Mouse (Mus musculus): ENCODE results near the gene Hook2. TPM values are rescaled to one million over a fixed set of nuclear protein-coding genes. Genes with fewer than 3 reads are reported as not detected.

Gene Hook2
- 16.8 and 21.5 TPM in 2 replicates for polyA plus RNA-seq (2015; fragmentation: Nextera tagmentation; extraction: Ambion mirVana)

GRCm38 (mm10) chr8:84990349-84990748, at the start of gene Hook2:
TSS of gene Hook2 (plus strand) at chr8:84990603.
- under 1% methylated on average over 28 of the region's 28 CpGs for WGBS
- Histone ChIP-seq H3K27me3 (peaks cover 28% of the 10 kb centered on the region), H3K36me3 (ENCODE audit: poor library complexity, severe bottlenecking) (no peaks in the 10 kb centered on the region), H3K4me3 (peak within 1 kb of the TSS; percentile 57), H3K4me1 (peaks cover 24% of the 10 kb centered on the region), H3K27ac (peak within 1 kb of the TSS; percentile 75), H3K4me2 (peak within 1 kb of the TSS; percentile 89), H3K9ac (peak within 1 kb of the TSS; percentile 75), H3K9me3 (replicated peaks) (no peaks in the 10 kb centered on the region)
- peak; percentile 91 for ATAC-seq

GRCm38 (mm10) chr8:84943699-84944098, 46.7 kb upstream of the Hook2 start:
- Histone ChIP-seq H3K9ac (no peak overlapping the region), H3K27ac (no peak overlapping the region), H3K4me2 (peak overlapping the region; percentile 91; the same call in 1 of the 2 replicates), H3K36me3 (ENCODE audit: poor library complexity, severe bottlenecking) (no peaks in the 10 kb centered on the region), H3K4me3 (peak overlapping the region; percentile 69), H3K27me3 (peaks cover 59% of the 10 kb centered on the region), H3K4me1 (peaks cover 29% of the 10 kb centered on the region), H3K9me3 (replicated peaks) (no peaks in the 10 kb centered on the region)
- WGBS, result 16% methylated on average over 4 of the region's 4 CpGs
- no peak for ATAC-seq

GRCm38 (mm10) chr8:84944478-84945160, 45.8 kb upstream of the Hook2 start:
- H3K4me2 ChIP-seq, result peak overlapping the region; percentile 91
- H3K9ac ChIP-seq, result peak overlapping the region; percentile 76; the same call in 1 of the 2 replicates
- 2% methylated on average over 26 of the region's 26 CpGs for WGBS
- H3K4me3 ChIP-seq, result peak overlapping the region; percentile 69
- H3K27me3 ChIP-seq, result peaks cover 63% of the 10 kb centered on the region
- ATAC-seq, result peak; percentile 41; the same call in 1 of the 2 replicates
- H3K36me3 ChIP-seq (ENCODE audit: poor library complexity, severe bottlenecking), result no peaks in the 10 kb centered on the region
- H3K27ac ChIP-seq, result no peak overlapping the region
- H3K9me3 ChIP-seq (replicated peaks), result no peaks in the 10 kb centered on the region
- H3K4me1 ChIP-seq, result peaks cover 29% of the 10 kb centered on the region

DNA sequence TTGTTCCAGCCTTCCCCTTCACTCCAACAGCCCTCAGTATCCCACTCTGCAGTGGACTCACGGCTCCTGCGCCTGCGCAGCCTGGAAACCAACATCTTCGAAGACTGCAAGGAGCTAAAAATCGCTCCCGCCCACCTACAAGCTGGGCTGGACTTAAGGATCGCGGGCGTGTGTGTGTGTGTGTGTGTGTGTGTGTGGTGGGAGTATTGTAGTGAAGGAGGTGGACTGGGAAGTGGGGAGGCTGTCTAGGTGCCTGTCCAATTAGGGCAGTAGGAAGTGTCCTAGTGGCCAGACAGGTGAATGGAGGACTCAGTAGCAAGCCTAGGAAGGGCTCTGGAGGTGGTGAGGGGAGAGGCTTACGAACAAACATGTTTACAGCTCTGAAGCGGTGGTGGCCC, 45.2 kb upstream of the Hook2 start:
- Histone ChIP-seq H3K36me3 (ENCODE audit: poor library complexity, severe bottlenecking) (no peaks in the 10 kb centered on the region), H3K4me2 (peak overlapping the region; percentile 91), H3K9ac (peak overlapping the region; percentile 76), H3K4me1 (peaks cover 29% of the 10 kb centered on the region), H3K27ac (no peak overlapping the region), H3K4me3 (peak overlapping the region; percentile 69), H3K27me3 (peaks cover 69% of the 10 kb centered on the region), H3K9me3 (replicated peaks) (no peaks in the 10 kb centered on the region)
- peak; percentile 46 for ATAC-seq
- WGBS, result 2% methylated on average over 11 of the region's 11 CpGs

DNA sequence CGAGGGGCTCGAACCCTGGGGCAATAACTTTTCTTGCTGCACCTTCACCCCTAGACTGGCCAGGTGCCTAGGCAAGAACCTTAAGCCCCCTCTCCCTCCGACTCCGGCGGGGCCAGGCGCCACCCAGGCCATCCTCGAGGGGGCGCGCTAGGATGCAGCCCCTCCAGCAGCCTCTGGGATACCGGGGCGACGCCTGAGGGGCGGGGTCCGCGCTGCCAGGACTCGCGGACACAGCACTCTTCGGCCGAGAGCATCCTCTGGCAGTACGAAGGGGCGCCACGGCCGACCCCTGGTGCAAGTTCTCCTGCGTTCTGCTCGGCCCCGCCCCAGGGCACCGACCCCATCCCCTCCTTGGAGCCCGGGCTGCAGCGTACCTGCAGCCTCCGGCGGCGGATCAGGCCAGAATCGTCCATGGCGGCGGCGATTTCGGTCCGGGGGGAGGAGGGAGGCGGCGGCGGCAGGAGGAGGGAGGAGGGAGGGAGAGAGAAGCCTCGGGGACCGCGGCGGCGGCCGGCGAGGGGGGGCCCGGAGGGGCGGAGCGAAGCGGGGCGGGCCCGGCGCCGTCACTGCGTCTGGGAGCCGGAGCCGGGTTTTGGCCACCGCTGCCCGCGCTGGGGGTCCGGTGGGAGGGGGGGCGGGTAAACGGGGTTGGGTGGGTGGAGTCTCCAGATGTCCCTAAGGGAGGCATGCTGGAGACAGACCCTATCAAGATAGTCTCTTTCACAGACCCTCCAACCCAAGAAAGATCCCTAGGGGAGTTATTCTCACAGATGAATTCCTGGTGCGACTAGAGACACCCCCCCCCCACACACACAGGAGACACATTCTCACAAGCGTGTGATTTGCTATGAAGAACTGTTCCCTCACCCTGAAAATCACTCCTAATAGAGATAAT, 44.5 kb upstream of the Hook2 start:
- H3K4me1 ChIP-seq, result peaks cover 29% of the 10 kb centered on the region
- peak; percentile 71 for ATAC-seq
- no peaks in the 10 kb centered on the region for H3K9me3 ChIP-seq (replicated peaks)
- H3K9ac ChIP-seq, result peak overlapping the region; percentile 76
- 0 out of 2 replicates have a peak overlapping the region, but pooled peaks have one; percentile 54 for H3K27ac ChIP-seq
- H3K27me3 ChIP-seq, result peaks cover 76% of the 10 kb centered on the region
- peak overlapping the region; percentile 91 for H3K4me2 ChIP-seq
- H3K36me3 ChIP-seq (ENCODE audit: poor library complexity, severe bottlenecking), result no peaks in the 10 kb centered on the region
- WGBS, result under 1% methylated on average over 51 of the region's 67 CpGs
- H3K4me3 ChIP-seq, result peak overlapping the region; percentile 69

DNA sequence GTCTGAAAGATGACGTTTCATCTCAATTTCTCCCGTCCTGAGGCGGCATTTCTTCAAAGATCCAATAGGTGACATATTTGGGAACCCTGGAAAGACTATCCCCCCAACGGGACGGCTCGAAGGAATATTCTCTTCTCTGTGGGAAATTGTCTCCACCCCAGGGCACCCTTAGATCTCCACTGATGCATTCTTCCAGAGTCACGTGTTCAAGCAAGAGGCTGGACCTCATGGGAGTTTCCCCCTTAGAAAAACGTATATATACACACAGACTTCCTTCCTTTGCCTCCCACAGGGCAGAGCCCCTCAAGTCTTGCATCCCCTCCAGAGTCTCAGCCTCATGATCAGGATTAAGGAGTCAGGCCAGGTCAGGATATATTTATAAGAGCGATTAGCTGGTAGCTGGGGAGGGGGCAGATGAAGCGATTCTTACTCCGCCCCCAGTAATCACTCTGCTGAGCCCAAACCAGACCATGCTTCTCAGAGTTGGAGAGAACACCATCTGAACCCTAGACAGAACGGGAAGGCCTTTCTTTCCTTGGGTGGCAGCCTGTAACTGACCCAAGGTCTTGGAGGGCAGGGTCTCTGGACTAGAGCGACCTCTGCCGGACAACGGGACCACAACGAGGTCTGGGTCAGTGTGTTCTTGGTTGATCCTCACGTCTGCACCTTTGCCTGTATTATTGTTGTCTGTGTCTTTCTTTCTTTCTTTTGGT, 43.7 kb upstream of the Hook2 start, which contains the start of gene Rtbdn:
Gene Rtbdn (plus strand): TSS at position 464 of the 713 bp plus-strand sequence.
- H3K9me3 ChIP-seq (replicated peaks), result no peaks in the 10 kb centered on the region
- peak; percentile 10; the same call in 1 of the 2 replicates for ATAC-seq
- peaks cover 29% of the 10 kb centered on the region for H3K4me1 ChIP-seq
- peak within 1 kb of the TSS; percentile 91 for H3K4me2 ChIP-seq
- 8% methylated on average over 17 of the region's 17 CpGs for WGBS
- 0 out of 2 replicates have a peak within 1 kb of the TSS, but pooled peaks have one; percentile 54 for H3K27ac ChIP-seq
- H3K36me3 ChIP-seq (ENCODE audit: poor library complexity, severe bottlenecking), result no peaks in the 10 kb centered on the region
- peaks cover 82% of the 10 kb centered on the region for H3K27me3 ChIP-seq
- H3K4me3 ChIP-seq, result peak within 1 kb of the TSS; percentile 69
- peak within 1 kb of the TSS; percentile 76 for H3K9ac ChIP-seq

DNA sequence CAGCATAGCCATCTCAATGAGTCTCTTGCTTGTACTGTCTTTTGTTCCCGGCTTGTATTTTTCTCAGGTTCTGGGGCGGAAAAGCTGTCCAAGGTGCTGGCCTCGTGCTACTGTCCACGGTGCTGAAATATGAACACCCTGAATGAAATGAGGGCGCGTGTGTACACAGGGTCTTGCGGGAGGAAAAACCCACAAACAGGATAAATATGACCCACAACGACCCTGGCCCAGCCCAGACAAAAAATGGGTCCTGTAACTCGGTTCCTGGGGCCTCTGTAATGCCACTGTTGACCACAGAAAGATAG, 43.2 kb upstream of the Hook2 start:
- Histone ChIP-seq H3K36me3 (ENCODE audit: poor library complexity, severe bottlenecking) (no peaks in the 10 kb centered on the region), H3K4me1 (peaks cover 29% of the 10 kb centered on the region), H3K4me2 (no peak overlapping the region; the same call in 1 of the 2 replicates), H3K27me3 (peaks cover 84% of the 10 kb centered on the region), H3K9ac (0 out of 2 replicates have a peak overlapping the region, but pooled peaks have one; percentile 17), H3K27ac (no peak overlapping the region), H3K9me3 (replicated peaks) (no peaks in the 10 kb centered on the region), H3K4me3 (no peak overlapping the region)
- 14% methylated on average over 9 of the region's 9 CpGs for WGBS
- no peak for ATAC-seq

DNA sequence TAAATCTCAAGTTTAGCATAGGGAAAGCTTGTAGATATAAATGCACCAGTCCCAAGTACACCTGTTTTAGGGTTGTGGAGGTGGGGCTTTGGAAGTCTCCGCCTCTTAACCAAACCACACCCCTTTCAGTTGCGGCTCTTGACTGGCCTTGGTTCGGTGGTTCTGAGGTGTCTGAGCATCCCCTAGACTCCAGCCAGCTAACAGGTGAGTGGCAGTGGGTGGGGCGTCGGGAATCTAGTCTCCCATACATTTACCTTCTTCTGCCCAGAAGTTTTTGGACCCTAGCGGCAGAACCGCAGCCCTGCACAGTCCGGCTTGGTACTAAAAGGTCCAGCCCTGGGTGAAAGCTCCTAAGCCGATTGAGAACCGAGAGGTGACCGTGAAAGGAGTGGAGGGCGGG, 40.6 kb upstream of the Hook2 start:
- no peak for ATAC-seq
- Histone ChIP-seq H3K4me3 (no peak overlapping the region), H3K27ac (no peak overlapping the region), H3K27me3 (peaks cover 76% of the 10 kb centered on the region), H3K4me2 (no peak overlapping the region), H3K9me3 (replicated peaks) (no peaks in the 10 kb centered on the region), H3K36me3 (ENCODE audit: poor library complexity, severe bottlenecking) (no peaks in the 10 kb centered on the region), H3K4me1 (peaks cover 23% of the 10 kb centered on the region), H3K9ac (no peak overlapping the region)
- WGBS, result 17% methylated on average over 12 of the region's 12 CpGs

DNA sequence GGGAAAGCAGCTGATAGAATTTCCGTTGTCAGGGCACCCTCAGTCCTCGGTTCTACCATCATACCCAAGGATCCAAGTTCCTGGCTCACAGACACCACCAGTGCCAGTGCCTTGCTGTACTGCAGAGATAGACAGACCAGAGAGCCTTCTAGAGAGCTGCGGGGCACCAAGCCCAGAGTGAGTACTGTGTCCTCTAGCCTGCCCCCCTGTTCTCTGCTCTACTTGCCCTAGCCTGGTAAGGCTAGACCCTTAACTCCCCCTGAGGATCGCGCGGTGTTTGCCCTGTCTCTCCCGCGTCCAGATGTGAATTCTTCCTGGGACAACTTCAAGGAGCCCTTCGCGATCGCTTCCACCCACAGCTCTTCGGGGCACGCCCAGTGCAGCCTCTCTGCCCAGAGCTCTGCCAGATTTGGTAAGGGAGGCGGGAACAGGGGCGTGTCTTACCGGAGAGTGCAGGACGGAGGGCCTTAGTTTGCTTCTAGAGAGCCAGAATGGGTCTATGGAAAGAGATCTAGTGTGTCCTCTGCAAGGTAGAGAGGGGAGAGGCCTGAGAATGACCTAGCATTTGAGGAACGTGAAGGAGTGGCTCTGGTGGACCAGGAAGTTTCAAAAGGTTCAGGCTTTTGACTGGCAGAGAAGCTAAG, 37.7 kb upstream of the Hook2 start:
- Histone ChIP-seq H3K27me3 (peaks cover 48% of the 10 kb centered on the region), H3K4me1 (no peaks in the 10 kb centered on the region), H3K9me3 (replicated peaks) (no peaks in the 10 kb centered on the region), H3K36me3 (ENCODE audit: poor library complexity, severe bottlenecking) (peaks cover 16% of the 10 kb centered on the region), H3K27ac (no peak overlapping the region), H3K4me3 (no peak overlapping the region), H3K4me2 (no peak overlapping the region), H3K9ac (no peak overlapping the region)
- 11% methylated on average over 18 of the region's 18 CpGs for WGBS
- 0 out of 2 replicates have a peak, but pooled peaks have one; percentile 38 for ATAC-seq

DNA sequence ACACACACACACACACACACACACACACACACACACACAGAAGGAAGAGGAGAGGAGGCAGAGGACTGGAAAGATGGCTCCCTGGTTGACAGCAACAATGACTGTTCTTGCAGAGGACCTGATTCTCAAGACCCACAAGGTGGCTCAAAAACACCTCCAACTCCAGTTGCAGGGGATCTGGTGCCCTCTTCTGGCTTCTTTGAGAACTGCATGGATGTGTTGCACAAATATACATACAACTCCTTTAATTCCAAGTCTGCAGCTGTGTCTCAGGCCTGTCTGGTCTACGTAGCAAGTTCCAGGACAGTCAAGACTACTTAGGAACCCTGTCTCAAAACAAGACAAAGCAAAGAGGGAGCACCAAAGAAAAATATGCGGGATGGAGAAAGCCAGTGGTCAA, 33.6 kb upstream of the Hook2 start:
- Histone ChIP-seq H3K4me3 (no peak overlapping the region), H3K27me3 (peaks cover 15% of the 10 kb centered on the region), H3K9ac (no peak overlapping the region), H3K4me2 (no peak overlapping the region), H3K36me3 (ENCODE audit: poor library complexity, severe bottlenecking) (peaks cover 46% of the 10 kb centered on the region), H3K4me1 (no peaks in the 10 kb centered on the region), H3K9me3 (replicated peaks) (no peaks in the 10 kb centered on the region), H3K27ac (no peak overlapping the region)
- 35% methylated on average over 2 of the region's 2 CpGs for WGBS
- peak; percentile 43; the same call in 1 of the 2 replicates for ATAC-seq

- H3K9ac ChIP-seq, result no peak overlapping the region
- H3K4me1 ChIP-seq, result peaks cover 2% of the 10 kb centered on the region
- H3K27ac ChIP-seq, result no peak overlapping the region
- H3K27me3 ChIP-seq, result no peaks in the 10 kb centered on the region
- ATAC-seq, result no peak
- no peaks in the 10 kb centered on the region for H3K9me3 ChIP-seq (replicated peaks)
- WGBS, result 93% methylated on average over 7 of the region's 7 CpGs
- H3K4me2 ChIP-seq, result no peak overlapping the region
- H3K4me3 ChIP-seq, result no peak overlapping the region
- H3K36me3 ChIP-seq (ENCODE audit: poor library complexity, severe bottlenecking), result peaks cover 65% of the 10 kb centered on the region
Observed at GRCm38 (mm10) chr8:84959811-84960210, 30.6 kb upstream of the Hook2 start.
